Comparison of ENCODE assay signal across 15 mouse cellular contexts in genomic region chr6:137667665-137668064, GRCm38 (mm10).
"Had no signal": no experiment of that assay in that cellular context is flagged by ENCODE, and none has a peak within 500 bp of the region (broad histone marks: within the 10 kb centered on the region; RNA-seq: fewer than 3 reads in every experiment).

No protein-coding gene starts in this region.

- DNase-seq: retina, postnatal 1 day; right cerebral cortex, adult 18-20 months; right cerebral cortex, postnatal 14 days; right cerebral cortex, postnatal 25 days; right cerebral cortex, postnatal 4 days; spleen, adult 18-20 months; thymus, adult 18-20 months; thymus, adult 2 months; thymus, postnatal 14 days; thymus, postnatal 25 days; thymus, postnatal 36 days; thymus, postnatal 4 days had no signal

- H3K9ac ChIP-seq: neural tube, embryonic 15.5 days; stomach, embryonic 15.5 days had no signal

- H3K36me3 ChIP-seq: neural tube, embryonic 15.5 days; stomach, embryonic 15.5 days had no signal

- H3K4me1 ChIP-seq: neural tube, embryonic 15.5 days; stomach, embryonic 15.5 days had no signal

- H3K4me2 ChIP-seq: neural tube, embryonic 15.5 days; stomach, embryonic 15.5 days had no signal

- H3K4me3 ChIP-seq: neural tube, embryonic 15.5 days; stomach, embryonic 15.5 days had no signal

- H3K9me3 ChIP-seq: neural tube, embryonic 15.5 days; stomach, embryonic 15.5 days had no signal

- H3K27ac ChIP-seq: neural tube, embryonic 15.5 days; stomach, embryonic 15.5 days; stomach, postnatal 0 days had no signal

- H3K27me3 ChIP-seq: neural tube, embryonic 15.5 days; stomach, embryonic 15.5 days had no signal
